Mouse (Mus musculus) heart, postnatal 0 days (tissue): ENCODE measurements around the gene Cyba. TPM values are rescaled to one million over a fixed set of nuclear protein-coding genes. Genes with fewer than 3 reads are reported as not detected.

Source experiments
- ATAC-seq: fragments of 200-750 bp; cut with Nextera tagmentation; 2 replicates; pipeline ENCODE4 v1.8.0; 2017; ENCODE audit warnings: low read depth, moderate number of reproducible peaks, moderate library complexity; ENCODE audit not compliant: insufficient read depth
- DNase-seq: peaks from one replicate; pipeline ENCODE4 v3.0.0-alpha.2; 2016; ENCODE audit warnings: low spot score
- H3K27ac ChIP-seq: fragments of 300-500 bp; sonication (generic); 2 replicates; pipeline ENCODE4 v1.5.1; 2014; ENCODE audit warnings: low read depth, mild to moderate bottlenecking
- H3K27me3 ChIP-seq: fragments of 300-500 bp; sonication (generic); 2 replicates; pipeline ENCODE4 v1.6.1; 2014; ENCODE audit warnings: low read length, mixed read lengths; ENCODE audit not compliant: control insufficient read depth, insufficient read depth
- H3K36me3 ChIP-seq: fragments of 300-500 bp; sonication (generic); replicated peaks from 2 replicates; pipeline ENCODE4 v1.6.1; 2014; ENCODE audit warnings: low read length, mixed read lengths; ENCODE audit not compliant: control insufficient read depth, insufficient read depth
- H3K4me1 ChIP-seq: fragments of 300-500 bp; sonication (generic); 2 replicates; pipeline ENCODE4 v1.6.1; 2014; ENCODE audit warnings: antibody characterized with exemption; ENCODE audit not compliant: control insufficient read depth, insufficient read depth
- H3K4me2 ChIP-seq: fragments of 300-500 bp; sonication (generic); 2 replicates; pipeline ENCODE4 v1.6.1; 2014; ENCODE audit warnings: low read depth, mild to moderate bottlenecking, low read length, moderate library complexity
- H3K4me3 ChIP-seq: fragments of 300-500 bp; sonication (generic); 2 replicates; pipeline ENCODE4 v1.5.1; 2014; ENCODE audit warnings: low read depth, low read length
- H3K9ac ChIP-seq: fragments of 300-500 bp; sonication (generic); replicated peaks from 2 replicates; pipeline ENCODE4 v1.6.1; 2014; ENCODE audit warnings: low read depth, low read length, mixed read lengths
- H3K9me3 ChIP-seq: fragments of 300-500 bp; sonication (generic); replicated peaks from 2 replicates; pipeline ENCODE4 v1.6.1; 2016; ENCODE audit warnings: low read length; ENCODE audit not compliant: control insufficient read depth
- CTCF ChIP-seq: IDR thresholded peaks from 2 replicates; pipeline ENCODE4 v1.5.1; 2016; ENCODE audit warnings: antibody characterized with exemption, control low read depth, low read depth
- EP300 ChIP-seq: IDR thresholded peaks from 2 replicates; pipeline ENCODE4 v1.6.1; 2016; ENCODE audit warnings: antibody characterized with exemption, low read depth
- WGBS: fragments of 180-500 bp; shearing (Covaris S2); extraction: QIAGEN DNeasy Blood & Tissue Kit; methylation state at CpG from one replicate; pipeline ENCODE4 v1.1.7; 2014; 5-methylcytosine and 5-hydroxymethylcytosine counted together
- microRNA-seq: library from miRNA; unstranded; fragments of <30 nt; microRNA quantifications from one replicate; pipeline ENCODE4, GENCODE M21; 2016
- polyA plus RNA-seq: library from polyadenylated mRNA; unstranded; fragments of >200 nt; fragmentation: Nextera tagmentation; extraction: Ambion mirVana; gene quantifications from 2 replicates; pipeline ENCODE4 v1.2.1, GENCODE M21; 2015
- total RNA-seq: library from RNA; depleted of rRNA; stranded (reverse); fragments of >200 nt; gene quantifications from 2 replicates; pipeline ENCODE4 v1.2.3, GENCODE M21; 2014; ENCODE audit warnings: low replicate concordance; rRNA removed

Gene Cyba
- total and polyA plus RNA-seq, 2 experiments from 2014 or later, result 159 to 162 TPM

- Histone ChIP-seq H3K36me3 (peaks cover 4% of the 10 kb centered on the region; the same call in 1 of the 2 replicates), H3K27ac (peak within 1 kb of the TSS; percentile 91), H3K27me3 (no peaks in the 10 kb centered on the region), H3K4me1 (peaks cover 14% of the 10 kb centered on the region), H3K9ac (peak within 1 kb of the TSS; percentile 90), H3K9me3 (no peaks in the 10 kb centered on the region), H3K4me3 (peak within 1 kb of the TSS; percentile 79), H3K4me2 (peak within 1 kb of the TSS; percentile 79)
- TF ChIP-seq CTCF (peak; percentile 58), EP300 (no peak)
- ATAC-seq (peak; percentile 98), DNase-seq (peak; percentile 99)
- WGBS, result under 1% methylated on average over 87 of the region's 107 CpGs
Measured at GRCm38 (mm10) chr8:122376365-122377231, 56.1 kb downstream of the Cyba start, which contains the start of gene Zc3h18. Zc3h18 (plus strand) TSS chr8:122376609.

DNA sequence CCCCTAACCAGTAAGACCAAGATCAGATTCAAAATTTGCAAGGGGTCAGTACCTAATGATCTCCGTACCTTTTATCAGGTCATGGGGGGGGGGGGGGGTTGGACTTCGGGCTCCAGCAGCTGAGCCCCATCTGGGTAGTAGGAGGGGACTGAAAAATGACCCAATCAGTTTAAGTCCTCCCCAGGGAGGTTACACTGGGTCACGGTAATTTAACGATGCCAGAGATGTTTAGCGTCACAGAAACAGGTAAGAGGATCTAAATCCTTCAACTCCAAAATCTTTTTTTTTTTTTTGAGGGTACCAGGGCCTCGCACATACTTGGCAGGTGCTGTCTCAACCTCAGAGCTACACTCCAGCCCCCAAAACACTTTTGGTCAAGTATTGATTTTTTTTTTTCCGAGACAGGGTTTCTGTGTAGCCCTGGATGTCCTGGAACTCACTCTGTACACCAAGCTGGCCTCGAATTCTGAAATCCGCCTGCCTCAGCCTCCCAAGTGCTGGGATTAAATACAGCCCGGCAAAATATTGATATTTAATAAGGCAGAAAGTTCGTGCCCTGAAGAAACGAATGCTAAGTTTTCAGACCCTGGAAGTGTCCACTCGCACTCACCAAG is 56.9 kb downstream of the Cyba start:
- H3K4me2 ChIP-seq, result peak overlapping the region; percentile 56
- WGBS, result 22% methylated on average over 13 of the region's 13 CpGs
- peaks cover 4% of the 10 kb centered on the region; the same call in 1 of the 2 replicates for H3K36me3 ChIP-seq
- no peaks in the 10 kb centered on the region for H3K27me3 ChIP-seq
- DNase-seq, result no peak
- peak overlapping the region; percentile 79 for H3K4me3 ChIP-seq
- peak overlapping the region; percentile 46; the same call in 1 of the 2 replicates for H3K27ac ChIP-seq
- H3K9me3 ChIP-seq, result no peaks in the 10 kb centered on the region
- H3K9ac ChIP-seq, result no peak overlapping the region
- ATAC-seq, result 0 out of 2 replicates have a peak, but pooled peaks have one; percentile 2
- H3K4me1 ChIP-seq, result peaks cover 14% of the 10 kb centered on the region
- TF ChIP-seq EP300 (no peak), CTCF (no peak)

GRCm38 (mm10) chr8:122375320-122375719 is 57.4 kb downstream of the Cyba start:
- Histone ChIP-seq H3K4me3 (no peak overlapping the region), H3K4me1 (peaks cover 14% of the 10 kb centered on the region), H3K27me3 (no peaks in the 10 kb centered on the region), H3K4me2 (no peak overlapping the region), H3K9me3 (no peaks in the 10 kb centered on the region), H3K9ac (no peak overlapping the region), H3K36me3 (peaks cover 4% of the 10 kb centered on the region; the same call in 1 of the 2 replicates), H3K27ac (no peak overlapping the region)
- no peak for TF ChIP-seq CTCF
- TF ChIP-seq EP300, result no peak
- 90% methylated on average over 7 of the region's 7 CpGs for WGBS
- DNase-seq (no peak), ATAC-seq (no peak)

Small RNA genes within 50 kb of the gene (microRNA-seq; reads per million reads assigned to microRNA genes)
- gene Gm24366, result not detected

Other genes starting within 250 kb of the Cyba start
- gene Zfpm1, start 150.8 kb downstream of the Cyba start, total RNA-seq, result 28.4 and 45.3 TPM in 2 replicates
- gene Zfpm1, start 150.8 kb downstream of the Cyba start, polyA plus RNA-seq, result 2.3 and 2.5 TPM in 2 replicates
- not detected in 2 replicates for gene Trhr2, start 72.2 kb downstream of the Cyba start, total RNA-seq
- gene Trhr2, start 72.2 kb downstream of the Cyba start, polyA plus RNA-seq, result not detected in 2 replicates
- 8.4 and 23.1 TPM in 2 replicates for gene Zc3h18, start 56.3 kb downstream of the Cyba start, total RNA-seq
- gene Zc3h18, start 56.3 kb downstream of the Cyba start, polyA plus RNA-seq, result 13.9 and 14.4 TPM in 2 replicates
- gene Il17c, start 10.9 kb downstream of the Cyba start, total RNA-seq, result not detected in 2 replicates
- not detected in 2 replicates for gene Il17c, start 10.9 kb downstream of the Cyba start, polyA plus RNA-seq
- gene Mvd, start 10.5 kb upstream of the Cyba start, total RNA-seq, result 5.3 and 13.3 TPM in 2 replicates
- 11.4 and 11.7 TPM in 2 replicates for gene Mvd, start 10.5 kb upstream of the Cyba start, polyA plus RNA-seq
- gene Snai3, start 27.8 kb upstream of the Cyba start, total RNA-seq, result 1.2 TPM in 1 of 2 replicates, not detected in the other
- gene Snai3, start 27.8 kb upstream of the Cyba start, polyA plus RNA-seq, result 0.61 and 1.6 TPM in 2 replicates
- 39.7 and 42.7 TPM in 2 replicates for gene Rnf166, start 43.1 kb upstream of the Cyba start, total RNA-seq
- 39.4 and 45.9 TPM in 2 replicates for gene Rnf166, start 43.1 kb upstream of the Cyba start, polyA plus RNA-seq
- gene Ctu2, start 43.2 kb upstream of the Cyba start, total RNA-seq, result 19.5 and 28.4 TPM in 2 replicates
- gene Ctu2, start 43.2 kb upstream of the Cyba start, polyA plus RNA-seq, result 20.9 and 24.3 TPM in 2 replicates
- 87.0 and 92.7 TPM in 2 replicates for gene Piezo1, start 118.4 kb upstream of the Cyba start, total RNA-seq
- gene Piezo1, start 118.4 kb upstream of the Cyba start, polyA plus RNA-seq, result 8.0 and 10.1 TPM in 2 replicates
- gene Cdt1, start 135.1 kb upstream of the Cyba start, total RNA-seq, result 27.5 and 52.3 TPM in 2 replicates
- 9.9 and 10.0 TPM in 2 replicates for gene Cdt1, start 135.1 kb upstream of the Cyba start, polyA plus RNA-seq
- 106 and 112 TPM in 2 replicates for gene Aprt, start 144.0 kb upstream of the Cyba start, total RNA-seq
- 104 and 119 TPM in 2 replicates for gene Aprt, start 144.0 kb upstream of the Cyba start, polyA plus RNA-seq
- 11.6 and 16.1 TPM in 2 replicates for gene Galns, start 178.5 kb upstream of the Cyba start, total RNA-seq
- gene Galns, start 178.5 kb upstream of the Cyba start, polyA plus RNA-seq, result 5.7 and 7.2 TPM in 2 replicates
- 3.1 and 5.2 TPM in 2 replicates for gene Trappc2l, start 178.7 kb upstream of the Cyba start, total RNA-seq
- 68.8 and 70.9 TPM in 2 replicates for gene Trappc2l, start 178.7 kb upstream of the Cyba start, polyA plus RNA-seq
- gene Pabpn1l, start 189.8 kb upstream of the Cyba start, total RNA-seq, result not detected in 2 replicates
- not detected in 2 replicates for gene Pabpn1l, start 189.8 kb upstream of the Cyba start, polyA plus RNA-seq